Mouse (Mus musculus): Measurements from ENCODE around the gene Myl6. TPM values are rescaled to one million over a fixed set of nuclear protein-coding genes. Genes with fewer than 3 reads are reported as not detected.
A peak's percentile ranks its signal among the peaks of the same experiment; 100 is the strongest.
"Not testable (repeated sequence)": the region's sequence is repeated elsewhere in the genome, so short reads cannot be mapped to it uniquely, and the experiment has no call there.

Myl6 gene
- polyA plus RNA-seq, 1 experiment from 2014 or later: 678 TPM

DNA sequence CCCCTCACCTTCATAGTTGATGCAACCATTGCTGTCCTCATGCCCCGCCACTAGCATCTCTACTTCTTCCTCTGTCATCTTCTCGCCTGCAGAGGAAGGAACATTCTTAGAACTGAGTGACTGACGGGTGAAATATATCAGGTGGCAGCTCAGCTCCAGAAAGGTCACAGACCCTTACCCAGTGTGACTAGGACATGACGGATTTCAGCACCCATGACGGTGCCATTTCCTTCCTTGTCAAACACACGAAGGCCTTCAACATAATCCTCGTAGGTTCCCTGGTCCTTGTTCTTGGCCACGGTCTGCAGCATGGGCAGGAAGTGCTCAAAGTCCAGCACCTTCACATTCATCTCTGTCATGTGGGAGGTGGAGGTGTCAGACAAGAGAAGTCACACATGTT lies 1.9 kb downstream of the Myl6 start:
- H3K36me3 ChIP-seq (replicated peaks; ENCODE audit: control insufficient read depth, insufficient read depth, low read depth, low read length): peaks cover 13% of the 10 kb centered on the region

GRCm38 (mm10) chr10:128491495-128491894 lies 2.5 kb downstream of the Myl6 start:
- DNase-seq (ENCODE audit: low spot score) (no peak), ATAC-seq (replicated peaks; ENCODE audit: insufficient number of reproducible peaks, low FRiP score, low TSS enrichment, low read depth) (no peak)
- Histone ChIP-seq H3K9me3 (replicated peaks; ENCODE audit: control insufficient read depth, low read length) (no peaks in the 10 kb centered on the region), H3K4me2 (ENCODE audit: low read depth, low read length) (0 out of 2 replicates have a peak overlapping the region, but pooled peaks have one; percentile 14), H3K36me3 (replicated peaks; ENCODE audit: control insufficient read depth, insufficient read depth, low read depth, low read length) (peaks cover 15% of the 10 kb centered on the region), H3K27me3 (ENCODE audit: control insufficient read depth, insufficient read depth, low read length) (no peaks in the 10 kb centered on the region), H3K4me3 (ENCODE audit: low read depth, low read length) (peak overlapping the region; percentile 11), H3K9ac (replicated peaks; ENCODE audit: low read length) (no peak overlapping the region), H3K27ac (replicated peaks; ENCODE audit: low read depth, low read length) (no peak overlapping the region), H3K4me1 (ENCODE audit: control insufficient read depth, insufficient read depth, low read length) (peaks cover 4% of the 10 kb centered on the region; the same call in 1 of the 2 replicates)
- WGBS: 77% methylated on average over 6 of the region's 6 CpGs

More for the DNA sequence above, 1.9 kb downstream of the Myl6 start:
- not testable (repeated sequence) for H3K9ac ChIP-seq (replicated peaks; ENCODE audit: low read length); DNase-seq (ENCODE audit: low spot score); H3K4me1 ChIP-seq (ENCODE audit: control insufficient read depth, insufficient read depth, low read length); ATAC-seq (replicated peaks; ENCODE audit: insufficient number of reproducible peaks, low FRiP score, low TSS enrichment, low read depth); H3K9me3 ChIP-seq (replicated peaks; ENCODE audit: control insufficient read depth, low read length); H3K27ac ChIP-seq (replicated peaks; ENCODE audit: low read depth, low read length); H3K27me3 ChIP-seq (ENCODE audit: control insufficient read depth, insufficient read depth, low read length)
- Histone ChIP-seq H3K4me3 (ENCODE audit: low read depth, low read length) (peak overlapping the region; percentile 67), H3K4me2 (ENCODE audit: low read depth, low read length) (peak overlapping the region; percentile 73)
- WGBS: 77% methylated on average over 8 of the region's 8 CpGs

GRCm38 (mm10) chr10:128490912-128491311 lies 3.0 kb downstream of the Myl6 start:
- WGBS: 51% methylated on average over 5 of the region's 5 CpGs
- Histone ChIP-seq H3K9ac (replicated peaks; ENCODE audit: low read length) (no peak overlapping the region), H3K4me1 (ENCODE audit: control insufficient read depth, insufficient read depth, low read length) (peaks cover 4% of the 10 kb centered on the region; the same call in 1 of the 2 replicates), H3K4me2 (ENCODE audit: low read depth, low read length) (no peak overlapping the region), H3K4me3 (ENCODE audit: low read depth, low read length) (no peak overlapping the region), H3K27me3 (ENCODE audit: control insufficient read depth, insufficient read depth, low read length) (no peaks in the 10 kb centered on the region), H3K36me3 (replicated peaks; ENCODE audit: control insufficient read depth, insufficient read depth, low read depth, low read length) (peaks cover 15% of the 10 kb centered on the region), H3K9me3 (replicated peaks; ENCODE audit: control insufficient read depth, low read length) (no peaks in the 10 kb centered on the region), H3K27ac (replicated peaks; ENCODE audit: low read depth, low read length) (no peak overlapping the region)
- DNase-seq (ENCODE audit: low spot score) (no peak), ATAC-seq (replicated peaks; ENCODE audit: insufficient number of reproducible peaks, low FRiP score, low TSS enrichment, low read depth) (no peak)

- Histone ChIP-seq H3K27me3 (ENCODE audit: control insufficient read depth, insufficient read depth, low read length) (no peaks in the 10 kb centered on the region), H3K4me2 (ENCODE audit: low read depth, low read length) (no peak overlapping the region), H3K4me3 (ENCODE audit: low read depth, low read length) (no peak overlapping the region), H3K36me3 (replicated peaks; ENCODE audit: control insufficient read depth, insufficient read depth, low read depth, low read length) (peaks cover 20% of the 10 kb centered on the region), H3K9me3 (replicated peaks; ENCODE audit: control insufficient read depth, low read length) (no peaks in the 10 kb centered on the region), H3K9ac (replicated peaks; ENCODE audit: low read length) (0 out of 2 replicates have a peak overlapping the region, but pooled peaks have one; percentile 18), H3K27ac (replicated peaks; ENCODE audit: low read depth, low read length) (no peak overlapping the region), H3K4me1 (ENCODE audit: control insufficient read depth, insufficient read depth, low read length) (peaks cover 4% of the 10 kb centered on the region; the same call in 1 of the 2 replicates)
- DNase-seq (ENCODE audit: low spot score): no peak
- ATAC-seq (replicated peaks; ENCODE audit: insufficient number of reproducible peaks, low FRiP score, low TSS enrichment, low read depth): no peak
- 54% methylated on average over 5 of the region's 5 CpGs for WGBS
These were observed 3.7 kb downstream of the Myl6 start for GRCm38 (mm10) chr10:128490232-128490631.

DNA sequence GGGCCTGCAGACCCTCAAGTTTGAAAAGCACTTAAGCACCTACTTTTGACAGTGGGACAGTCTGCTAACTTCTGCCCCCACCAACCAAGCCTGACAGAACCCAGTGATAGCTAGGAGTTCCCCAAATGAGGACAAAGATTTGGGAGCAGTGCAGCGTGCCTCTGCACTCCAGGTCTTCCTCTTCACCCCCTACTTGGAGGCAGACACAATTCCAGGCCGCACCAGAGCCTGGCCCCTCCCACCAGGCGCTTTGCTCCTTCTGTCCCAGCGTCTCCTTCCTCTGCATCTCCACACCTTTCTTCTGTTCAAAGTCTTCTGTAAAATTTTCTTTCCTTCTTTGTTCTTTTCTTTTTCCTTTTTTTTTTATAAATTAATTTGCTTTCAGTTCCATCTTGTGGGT lies 4.2 kb downstream of the Myl6 start:
- no peak overlapping the region for H3K27ac ChIP-seq (replicated peaks; ENCODE audit: low read depth, low read length)
- H3K4me1 ChIP-seq (ENCODE audit: control insufficient read depth, insufficient read depth, low read length): peaks cover 2% of the 10 kb centered on the region; the same call in 1 of the 2 replicates
- H3K36me3 ChIP-seq (replicated peaks; ENCODE audit: control insufficient read depth, insufficient read depth, low read depth, low read length): peaks cover 20% of the 10 kb centered on the region
- no peaks in the 10 kb centered on the region for H3K27me3 ChIP-seq (ENCODE audit: control insufficient read depth, insufficient read depth, low read length)
- DNase-seq (ENCODE audit: low spot score): no peak
- no peaks in the 10 kb centered on the region for H3K9me3 ChIP-seq (replicated peaks; ENCODE audit: control insufficient read depth, low read length)
- H3K9ac ChIP-seq (replicated peaks; ENCODE audit: low read length): 0 out of 2 replicates have a peak overlapping the region, but pooled peaks have one; percentile 18
- ATAC-seq (replicated peaks; ENCODE audit: insufficient number of reproducible peaks, low FRiP score, low TSS enrichment, low read depth): no peak
- no peak overlapping the region for H3K4me3 ChIP-seq (ENCODE audit: low read depth, low read length)
- 63% methylated on average over 4 of the region's 4 CpGs for WGBS
- H3K4me2 ChIP-seq (ENCODE audit: low read depth, low read length): no peak overlapping the region

DNA sequence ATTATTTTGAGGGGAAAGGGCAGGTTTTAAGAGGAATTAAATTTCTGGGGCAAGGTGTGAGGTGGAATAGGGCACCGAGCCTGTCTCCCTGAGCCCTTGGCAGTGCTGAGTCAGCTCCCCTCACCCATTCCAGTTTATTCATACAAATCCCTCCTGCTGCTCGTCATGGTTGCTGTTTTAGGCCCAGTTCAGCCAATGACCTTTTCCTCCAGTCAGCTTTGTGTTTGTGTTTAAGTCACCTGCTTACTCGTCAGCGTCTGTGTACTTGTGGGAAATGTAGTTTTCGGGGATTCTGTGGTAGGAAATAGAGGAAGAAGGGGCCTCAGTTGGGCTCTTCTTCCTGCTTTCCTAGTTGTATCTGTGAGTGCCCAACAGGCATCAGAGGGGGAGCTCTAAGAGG lies 4.6 kb downstream of the Myl6 start:
- H3K27me3 ChIP-seq (ENCODE audit: control insufficient read depth, insufficient read depth, low read length): no peaks in the 10 kb centered on the region
- peaks cover 20% of the 10 kb centered on the region for H3K36me3 ChIP-seq (replicated peaks; ENCODE audit: control insufficient read depth, insufficient read depth, low read depth, low read length)
- ATAC-seq (replicated peaks; ENCODE audit: insufficient number of reproducible peaks, low FRiP score, low TSS enrichment, low read depth) (no peak), DNase-seq (ENCODE audit: low spot score) (no peak)
- no peak overlapping the region for H3K4me3 ChIP-seq (ENCODE audit: low read depth, low read length)
- H3K4me2 ChIP-seq (ENCODE audit: low read depth, low read length): no peak overlapping the region
- no peaks in the 10 kb centered on the region for H3K4me1 ChIP-seq (ENCODE audit: control insufficient read depth, insufficient read depth, low read length)
- 62% methylated on average over 5 of the region's 5 CpGs for WGBS
- H3K27ac ChIP-seq (replicated peaks; ENCODE audit: low read depth, low read length): no peak overlapping the region
- no peak overlapping the region for H3K9ac ChIP-seq (replicated peaks; ENCODE audit: low read length)
- H3K9me3 ChIP-seq (replicated peaks; ENCODE audit: control insufficient read depth, low read length): no peaks in the 10 kb centered on the region

GRCm38 (mm10) chr10:128488776-128489175 lies 5.2 kb downstream of the Myl6 start:
- H3K27ac ChIP-seq (replicated peaks; ENCODE audit: low read depth, low read length): no peak overlapping the region
- DNase-seq (ENCODE audit: low spot score) (no peak), ATAC-seq (replicated peaks; ENCODE audit: insufficient number of reproducible peaks, low FRiP score, low TSS enrichment, low read depth) (no peak)
- H3K9ac ChIP-seq (replicated peaks; ENCODE audit: low read length): no peak overlapping the region
- H3K27me3 ChIP-seq (ENCODE audit: control insufficient read depth, insufficient read depth, low read length): no peaks in the 10 kb centered on the region
- peaks cover 24% of the 10 kb centered on the region for H3K36me3 ChIP-seq (replicated peaks; ENCODE audit: control insufficient read depth, insufficient read depth, low read depth, low read length)
- H3K4me1 ChIP-seq (ENCODE audit: control insufficient read depth, insufficient read depth, low read length): no peaks in the 10 kb centered on the region
- 80% methylated on average over 4 of the region's 4 CpGs for WGBS
- no peak overlapping the region for H3K4me3 ChIP-seq (ENCODE audit: low read depth, low read length)
- no peaks in the 10 kb centered on the region for H3K9me3 ChIP-seq (replicated peaks; ENCODE audit: control insufficient read depth, low read length)
- H3K4me2 ChIP-seq (ENCODE audit: low read depth, low read length): no peak overlapping the region

DNA sequence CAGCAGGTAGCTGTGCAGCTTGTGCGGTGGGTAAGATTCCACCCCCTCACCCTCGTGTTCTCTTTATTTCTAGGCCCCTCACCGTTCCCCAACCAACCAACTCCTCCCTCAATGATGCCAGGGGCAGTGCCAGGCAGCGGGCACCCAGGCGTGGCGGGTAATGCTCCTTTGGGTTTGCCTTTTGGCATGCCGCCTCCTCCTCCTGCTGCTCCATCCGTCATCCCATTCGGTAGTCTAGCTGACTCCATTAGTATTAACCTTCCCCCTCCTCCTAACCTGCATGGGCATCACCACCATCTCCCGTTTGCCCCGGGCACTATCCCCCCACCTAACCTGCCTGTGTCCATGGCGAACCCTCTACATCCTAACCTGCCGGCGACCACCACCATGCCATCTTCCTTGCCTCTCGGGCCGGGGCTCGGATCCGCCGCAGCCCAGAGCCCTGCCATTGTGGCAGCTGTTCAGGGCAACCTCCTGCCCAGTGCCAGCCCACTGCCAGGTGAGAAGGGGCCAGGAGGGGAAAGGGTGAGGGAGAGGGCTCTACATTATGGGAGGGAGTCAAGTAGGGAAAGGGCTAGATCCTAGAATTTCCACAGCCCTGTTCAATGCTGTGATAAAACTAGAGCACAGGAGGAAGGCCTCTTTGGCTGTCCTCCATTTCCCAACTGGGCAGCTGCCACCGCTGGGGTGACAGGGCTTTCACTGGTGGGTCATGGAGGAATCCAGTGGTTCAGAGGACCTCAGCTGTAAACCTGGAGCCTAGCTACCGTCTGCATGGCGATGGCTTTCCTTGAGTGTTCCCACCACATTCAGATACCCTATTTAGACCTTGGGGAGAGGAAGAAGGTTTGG lies 5.9 kb downstream of the Myl6 start:
- WGBS: 91% methylated on average over 22 of the region's 22 CpGs
- Histone ChIP-seq H3K36me3 (replicated peaks; ENCODE audit: control insufficient read depth, insufficient read depth, low read depth, low read length) (peaks cover 28% of the 10 kb centered on the region), H3K9ac (replicated peaks; ENCODE audit: low read length) (no peak overlapping the region)

More for the DNA sequence above, 5.9 kb downstream of the Myl6 start:
- Histone ChIP-seq H3K4me1 (ENCODE audit: control insufficient read depth, insufficient read depth, low read length) (no peaks in the 10 kb centered on the region), H3K4me3 (ENCODE audit: low read depth, low read length) (no peak overlapping the region), H3K9me3 (replicated peaks; ENCODE audit: control insufficient read depth, low read length) (no peaks in the 10 kb centered on the region), H3K4me2 (ENCODE audit: low read depth, low read length) (no peak overlapping the region), H3K27me3 (ENCODE audit: control insufficient read depth, insufficient read depth, low read length) (no peaks in the 10 kb centered on the region), H3K27ac (replicated peaks; ENCODE audit: low read depth, low read length) (no peak overlapping the region)
- ATAC-seq (replicated peaks; ENCODE audit: insufficient number of reproducible peaks, low FRiP score, low TSS enrichment, low read depth): no peak
- no peak for DNase-seq (ENCODE audit: low spot score)

Measured in embryonic facial prominence, embryonic 11.5 days (tissue).